Mouse (Mus musculus) G1E (cell line): ENCODE results near the gene Dpy19l3. TPM values are rescaled to one million over a fixed set of nuclear protein-coding genes. Genes with fewer than 3 reads are reported as not detected.
A peak's percentile ranks its signal among the peaks of the same experiment; 100 is the strongest.

Source experiments
- ATAC-seq: 2 replicates; pipeline ENCODE4 v1.8.0; 2016; ENCODE audit warnings: mild to moderate bottlenecking; ENCODE audit not compliant: insufficient number of reproducible peaks, poor library complexity, low FRiP score, severe bottlenecking; ENCODE audit errors: extremely low read depth
- DNase-seq: peaks from one replicate; pipeline ENCODE4 v3.0.0; 2012; ENCODE audit warnings: low spot score
- H3K27me3 ChIP-seq: 2 replicates; pipeline ENCODE4 v1.6.1; 2012; ENCODE audit warnings: mild to moderate bottlenecking, low read length, inconsistent platforms; ENCODE audit not compliant: insufficient read depth
- H3K36me3 ChIP-seq: replicated peaks from 2 replicates; pipeline ENCODE3; 2012; ENCODE audit warnings: mild to moderate bottlenecking, inconsistent platforms
- H3K4me1 ChIP-seq: 2 replicates; pipeline ENCODE4 v1.6.1; 2012; ENCODE audit warnings: low read depth, low read length, inconsistent platforms, mixed read lengths; ENCODE audit not compliant: insufficient read depth
- H3K4me3 ChIP-seq: 2 replicates; pipeline ENCODE4 v1.5.1; 2012; ENCODE audit warnings: low read depth, mild to moderate bottlenecking, inconsistent platforms, low read length, moderate library complexity, mixed read lengths
- H3K9me3 ChIP-seq: replicated peaks from 2 replicates; pipeline ENCODE4 v1.6.1; 2012; ENCODE audit warnings: inconsistent platforms
- CTCF ChIP-seq: IDR thresholded peaks from 2 replicates; pipeline ENCODE4 v1.5.1; 2012; ENCODE audit warnings: low read depth, low read length, inconsistent platforms, mixed read lengths
- GATA1 ChIP-seq: IDR thresholded peaks from 2 replicates; pipeline ENCODE4 v1.6.1; 2012; ENCODE audit warnings: borderline replicate concordance, low read length, inconsistent platforms, mixed read lengths
- GATA2 ChIP-seq: IDR thresholded peaks from 2 replicates; pipeline ENCODE4 v1.6.1; 2012; ENCODE audit warnings: low read depth, low read length, inconsistent platforms, borderline replicate concordance
- POLR2AphosphoS5 ChIP-seq: IDR thresholded peaks from 2 replicates; pipeline ENCODE4 v1.6.1; 2012; ENCODE audit warnings: low read depth, low read length, inconsistent platforms; ENCODE audit not compliant: insufficient replicate concordance
- TAL1 ChIP-seq: conservative IDR thresholded peaks from 2 replicates; pipeline ENCODE4 v1.6.1; 2012; ENCODE audit warnings: low read depth, low read length, inconsistent platforms, mixed read lengths
- polyA plus RNA-seq: library from polyadenylated mRNA; stranded (reverse); fragments of >175 nt; gene quantifications from 2 replicates; pipeline ENCODE4 v1.2.3, GENCODE M21; 2012
- total RNA-seq, 2 experiments: library from RNA; stranded (forward) in 1 of 2; stranded (reverse) in 1 of 2; fragments of 200-1000 nt in 1 of 2; fragments of >200 nt in 1 of 2; fragmentation: Nextera tagmentation in 1 of 2; gene quantifications; 2 replicates each; pipeline ENCODE4 v1.2.3; 2014 to 2017

The Dpy19l3 gene
- total RNA-seq (2014; fragmentation: Nextera tagmentation): 12.6 and 21.2 TPM in 2 replicates
- 10.9 and 25.1 TPM in 2 replicates for total RNA-seq (2017)
- 8.7 and 9.8 TPM in 2 replicates for polyA plus RNA-seq

- Histone ChIP-seq H3K4me3 (peak within 1 kb of the TSS; percentile 86), H3K4me1 (peaks cover 23% of the 10 kb centered on the region), H3K27me3 (no peaks in the 10 kb centered on the region), H3K36me3 (peaks cover 20% of the 10 kb centered on the region), H3K9me3 (no peaks in the 10 kb centered on the region)
- TF ChIP-seq CTCF: no peak
- TF ChIP-seq TAL1: no peak
- no peak for TF ChIP-seq POLR2AphosphoS5
- no peak for TF ChIP-seq GATA1
- no peak for TF ChIP-seq GATA2
- peak; percentile 90 for ATAC-seq
- peak; percentile 96 for DNase-seq
Observed at GRCm38 (mm10) chr7:35754033-35754885, at the start of gene Dpy19l3. Gene Dpy19l3 (minus strand): TSS chr7:35754454.

GRCm38 (mm10) chr7:35802906-35803595 is 48.8 kb upstream of the Dpy19l3 start, which contains the start of gene Zfp507:
Gene Zfp507 (minus strand): TSS chr7:35803003.
- peaks cover 11% of the 10 kb centered on the region for H3K27me3 ChIP-seq
- peak within 1 kb of the TSS; percentile 93 for H3K4me3 ChIP-seq
- H3K9me3 ChIP-seq: no peaks in the 10 kb centered on the region
- ATAC-seq (peak; percentile 81), DNase-seq (peak; percentile 83)
- TF ChIP-seq CTCF (no peak), TAL1 (no peak), GATA2 (no peak), GATA1 (no peak), POLR2AphosphoS5 (no peak)
- H3K36me3 ChIP-seq: peaks cover 32% of the 10 kb centered on the region
- H3K4me1 ChIP-seq: peaks cover 27% of the 10 kb centered on the region

- Histone ChIP-seq H3K4me3 (peak overlapping the region; percentile 93), H3K9me3 (no peaks in the 10 kb centered on the region), H3K27me3 (peaks cover 11% of the 10 kb centered on the region), H3K4me1 (peaks cover 33% of the 10 kb centered on the region), H3K36me3 (peaks cover 39% of the 10 kb centered on the region)
- ATAC-seq: 0 out of 2 replicates have a peak, but pooled peaks have one; percentile 3
- DNase-seq: peak; percentile 49
- TF ChIP-seq GATA2: no peak
- TF ChIP-seq TAL1: no peak
- TF ChIP-seq CTCF: no peak
- TF ChIP-seq POLR2AphosphoS5: no peak
- no peak for TF ChIP-seq GATA1
Observed at GRCm38 (mm10) chr7:35802201-35802905, 48.1 kb upstream of the Dpy19l3 start.

DNA sequence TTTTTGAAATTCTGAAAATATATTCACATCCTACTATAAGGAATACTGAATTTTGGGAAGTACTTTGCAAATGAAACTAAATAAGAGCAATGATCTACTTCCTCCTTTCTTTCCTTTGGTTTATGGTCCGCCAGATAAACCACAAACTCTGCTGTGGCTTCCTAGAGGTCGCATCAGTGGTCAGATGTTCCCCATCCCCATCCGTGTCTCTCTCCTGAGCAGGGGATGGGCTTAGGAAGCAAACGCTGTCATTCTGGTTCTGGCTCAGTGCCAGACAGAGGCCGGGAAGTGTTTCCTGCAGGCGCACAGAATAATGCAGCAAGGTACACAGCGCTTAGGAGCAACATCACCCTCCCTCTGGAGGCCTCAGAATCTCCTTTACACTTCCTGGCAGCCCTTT is 41.9 kb upstream of the Dpy19l3 start:
- peak; percentile 56 for ATAC-seq
- no peak for TF ChIP-seq GATA1
- TF ChIP-seq TAL1: no peak
- no peak for TF ChIP-seq CTCF
- TF ChIP-seq POLR2AphosphoS5: no peak
- no peak for TF ChIP-seq GATA2
- Histone ChIP-seq H3K36me3 (peaks cover 94% of the 10 kb centered on the region), H3K4me1 (peaks cover 72% of the 10 kb centered on the region), H3K9me3 (no peaks in the 10 kb centered on the region), H3K27me3 (no peaks in the 10 kb centered on the region), H3K4me3 (peak overlapping the region; percentile 41; the same call in 1 of the 2 replicates)
- DNase-seq: peak; percentile 45

- Histone ChIP-seq H3K4me3 (no peak overlapping the region), H3K27me3 (no peaks in the 10 kb centered on the region), H3K36me3 (peaks cover 94% of the 10 kb centered on the region), H3K4me1 (peaks cover 68% of the 10 kb centered on the region), H3K9me3 (no peaks in the 10 kb centered on the region)
- DNase-seq: no peak
- no peak for ATAC-seq
- TF ChIP-seq CTCF (no peak), POLR2AphosphoS5 (no peak), GATA2 (no peak), GATA1 (no peak), TAL1 (no peak)
Observed at GRCm38 (mm10) chr7:35794145-35794664, 40.0 kb upstream of the Dpy19l3 start.
